Mouse (Mus musculus) gastrocnemius, postnatal 4 days (tissue): ENCODE measurements around the gene Adprhl2. TPM values are rescaled to one million over a fixed set of nuclear protein-coding genes. Genes with fewer than 3 reads are reported as not detected.

Experiments used
- DNase-seq, 2 experiments: peaks; one replicate each; pipeline ENCODE4 v3.0.0; 2021 to 2022; ENCODE audit warnings: low spot score in 2 of 2, mixed read lengths in 2 of 2
- long read RNA-seq, 2 experiments: library from polyadenylated mRNA; stranded (forward); transcript quantifications; one replicate each; pipeline ENCODE4 v2.0.0; 2021
- total RNA-seq, 2 experiments: library from RNA; stranded (reverse); gene quantifications; 2 replicates each; pipeline ENCODE4 v1.2.3; 2021

Adprhl2 gene
- total RNA-seq, result 10 to 100 TPM; 20.8 to 21.2 TPM
- long read RNA-seq, experiment 1, transcript Adprhl2-201 (6 exons, 1,672 nt), result major isoform, 41 of 55 reads
- long read RNA-seq, experiment 1, partial matches to known transcripts, result 4 of 55 reads
- long read RNA-seq, experiment 1, other reads (novel, unspliced or antisense), result 6 of 55 reads
- long read RNA-seq, experiment 2, transcript Adprhl2-201 (6 exons, 1,672 nt), result major isoform, 39 of 53 reads
- long read RNA-seq, experiment 2, partial matches to known transcripts, result 4 of 53 reads
- long read RNA-seq, experiment 2, other reads (novel, unspliced or antisense), result 9 of 53 reads

DNA sequence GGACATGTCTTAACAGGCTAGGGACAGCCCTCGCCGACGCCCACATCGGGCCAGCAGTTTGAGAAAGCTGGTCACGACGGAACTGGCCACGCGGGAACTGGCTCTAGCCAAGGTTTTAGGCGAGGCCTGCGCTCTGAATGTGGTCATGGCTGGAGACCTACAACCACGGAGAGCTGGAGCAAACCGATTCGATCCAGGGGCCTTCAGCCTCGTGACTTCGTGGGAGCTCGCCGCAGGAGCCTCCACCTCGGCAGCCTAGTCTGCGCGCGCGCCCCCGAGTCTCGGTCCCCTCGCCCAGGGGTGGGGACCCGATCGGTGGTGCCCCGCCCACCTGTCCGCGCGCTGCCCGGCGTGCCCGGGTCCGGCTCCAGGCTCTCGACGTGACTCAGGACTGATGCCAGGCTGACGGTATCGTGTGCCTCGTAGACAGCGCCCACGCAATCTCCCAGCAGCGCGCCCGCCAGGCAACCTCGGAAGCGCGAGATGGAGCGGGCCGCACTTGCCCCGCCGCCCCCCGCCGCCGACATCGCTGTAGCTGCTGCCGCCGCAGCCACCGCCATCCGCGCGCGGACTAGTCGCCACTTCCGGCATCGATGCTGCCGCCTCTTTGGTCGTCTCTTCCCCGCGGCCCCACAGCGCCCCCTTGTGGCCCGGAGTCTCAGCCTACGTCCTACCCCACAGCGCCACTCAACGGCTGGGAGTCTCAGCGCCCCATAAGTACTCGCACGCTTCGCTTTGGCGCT is at the start of gene Adprhl2:
Gene Adprhl2 (minus strand): TSS at position 593 of the 743 bp plus-strand sequence.
- DNase-seq, result peak; percentile 99

DNA sequence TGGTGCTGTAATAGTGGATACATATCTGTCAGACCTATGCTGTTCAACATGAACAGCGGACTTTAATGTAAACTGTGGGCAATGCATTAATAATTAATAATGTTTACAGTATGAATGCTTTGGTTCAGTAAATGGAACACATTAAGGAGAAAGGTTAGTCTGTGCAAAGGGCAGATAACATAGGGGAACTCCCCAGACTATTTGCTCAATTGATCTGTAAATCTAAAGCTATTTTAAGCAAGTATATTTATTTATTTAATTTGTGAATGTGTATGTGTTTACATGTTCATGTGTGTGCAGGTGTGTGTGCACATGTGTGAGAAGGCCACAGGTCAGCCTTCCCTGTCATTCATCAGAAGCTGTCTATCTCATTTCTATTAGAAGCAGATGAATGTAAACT is 38.6 kb upstream of the Adprhl2 start:
- no peak for DNase-seq

DNA sequence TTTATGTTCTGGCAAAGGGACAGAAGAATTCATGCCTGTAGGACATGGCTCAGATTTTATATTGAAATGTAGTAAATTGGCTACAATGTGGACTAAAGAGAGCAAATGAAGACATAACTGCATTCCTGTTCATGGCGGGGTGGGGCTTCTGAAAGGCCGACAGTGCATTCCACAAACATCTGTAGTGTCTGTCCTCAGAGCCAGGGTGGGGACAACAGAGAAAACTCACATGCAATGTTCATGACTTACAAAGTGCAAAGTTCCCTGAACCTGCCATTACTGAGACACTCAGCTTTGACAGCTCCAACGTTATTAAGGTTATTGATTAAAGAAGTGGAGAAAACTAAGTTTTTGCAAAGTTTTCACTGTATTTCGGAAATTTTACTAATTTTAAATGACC is 21.9 kb upstream of the Adprhl2 start:
- no peak for DNase-seq

DNA sequence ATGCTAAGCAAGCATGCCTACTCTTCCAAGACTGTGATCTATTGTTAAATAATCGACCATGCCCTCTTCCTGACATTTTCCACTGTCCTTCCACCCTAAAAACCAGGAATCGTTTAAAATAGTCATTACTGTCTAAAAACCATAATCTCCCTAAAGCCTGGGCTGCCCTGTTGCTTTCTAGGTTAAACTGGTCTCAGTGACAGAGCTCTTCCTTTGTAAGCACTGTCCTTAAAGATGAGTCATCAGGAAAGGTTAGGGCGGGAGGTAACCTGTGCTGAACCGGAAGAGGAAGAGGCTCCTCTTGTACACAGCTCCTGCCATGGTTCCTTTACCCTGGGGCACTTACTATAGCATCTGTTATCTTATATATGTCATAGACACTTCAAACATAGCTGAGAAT is 18.0 kb upstream of the Adprhl2 start:
- DNase-seq, result no peak

DNA sequence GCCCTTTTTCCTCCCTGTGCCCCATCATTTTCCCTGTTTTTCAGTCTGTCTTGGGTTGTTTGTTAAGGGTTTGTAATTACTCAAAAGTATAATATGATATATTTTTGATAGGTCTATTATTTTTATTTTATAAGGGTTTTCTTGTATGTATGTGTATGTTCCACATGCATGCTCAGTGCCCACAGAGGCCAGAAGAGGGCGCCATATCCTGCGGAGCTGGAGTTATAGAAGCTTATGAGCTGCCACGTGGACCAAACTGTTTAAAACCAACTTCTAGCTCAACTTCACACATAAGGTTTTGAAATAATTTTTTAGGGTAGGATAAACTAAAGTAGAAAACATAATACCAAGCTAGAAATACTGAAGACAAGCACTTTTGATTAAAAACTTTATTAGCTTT is 10.9 kb upstream of the Adprhl2 start:
- no peak for DNase-seq

DNA sequence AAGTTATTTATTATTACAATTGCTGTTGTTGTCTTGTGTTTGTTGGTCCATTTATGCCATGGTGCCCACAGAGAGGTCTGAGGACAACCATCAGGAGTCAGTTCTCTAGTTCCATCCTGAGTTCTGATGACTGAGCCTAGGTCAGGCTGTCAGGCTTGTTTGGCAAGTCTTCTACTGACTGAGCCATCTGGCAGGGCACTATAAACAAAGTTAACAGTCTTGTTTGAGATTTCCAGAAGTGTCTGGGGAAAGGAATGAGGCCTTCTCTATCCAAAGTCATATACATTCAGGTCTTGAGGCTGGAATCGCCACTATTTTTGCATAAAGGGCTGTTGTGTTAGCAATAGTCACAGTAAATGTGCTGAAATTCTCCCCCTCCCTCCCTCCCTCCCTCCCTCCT is 10.2 kb upstream of the Adprhl2 start:
- DNase-seq, result no peak

DNA sequence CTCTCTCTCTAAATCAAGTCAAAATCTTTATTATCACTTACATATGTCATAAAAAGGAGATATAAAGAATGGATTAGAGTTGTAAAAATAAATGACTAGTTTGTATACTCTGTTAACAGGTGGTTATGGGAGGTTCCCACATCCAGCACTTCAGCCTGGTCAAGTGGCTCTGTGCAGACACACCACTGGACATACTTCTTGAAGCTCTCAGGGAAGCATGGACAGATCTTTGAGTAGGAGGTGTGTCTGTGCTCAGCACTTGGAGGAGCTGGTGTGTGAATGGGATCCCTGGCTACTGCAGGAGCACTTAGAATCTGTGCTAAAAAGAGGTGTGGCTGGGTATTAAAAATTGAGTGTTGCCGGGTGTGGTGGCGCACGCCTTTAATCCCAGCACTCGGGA is 8.8 kb upstream of the Adprhl2 start:
- DNase-seq, result no peak

DNA sequence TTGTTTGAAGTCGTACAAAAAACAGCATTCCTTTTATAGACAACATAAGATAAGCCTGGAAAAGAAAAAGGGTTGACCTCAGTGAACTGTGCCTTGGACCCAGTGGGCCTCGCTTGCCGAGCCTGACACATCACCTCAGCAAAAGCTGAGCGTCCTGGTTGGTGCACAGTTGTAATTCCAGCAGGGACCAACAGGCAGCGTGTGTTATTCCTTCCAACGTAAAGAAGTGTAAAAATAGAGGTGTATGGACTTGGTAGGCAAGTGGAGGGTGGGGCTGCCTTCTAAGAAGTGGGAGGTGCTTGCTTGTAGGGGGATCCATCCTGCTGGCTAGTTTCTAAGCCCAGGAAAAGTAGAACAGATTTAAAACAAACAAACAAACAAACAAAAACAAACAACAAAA is 4.5 kb upstream of the Adprhl2 start:
- no peak for DNase-seq

DNA sequence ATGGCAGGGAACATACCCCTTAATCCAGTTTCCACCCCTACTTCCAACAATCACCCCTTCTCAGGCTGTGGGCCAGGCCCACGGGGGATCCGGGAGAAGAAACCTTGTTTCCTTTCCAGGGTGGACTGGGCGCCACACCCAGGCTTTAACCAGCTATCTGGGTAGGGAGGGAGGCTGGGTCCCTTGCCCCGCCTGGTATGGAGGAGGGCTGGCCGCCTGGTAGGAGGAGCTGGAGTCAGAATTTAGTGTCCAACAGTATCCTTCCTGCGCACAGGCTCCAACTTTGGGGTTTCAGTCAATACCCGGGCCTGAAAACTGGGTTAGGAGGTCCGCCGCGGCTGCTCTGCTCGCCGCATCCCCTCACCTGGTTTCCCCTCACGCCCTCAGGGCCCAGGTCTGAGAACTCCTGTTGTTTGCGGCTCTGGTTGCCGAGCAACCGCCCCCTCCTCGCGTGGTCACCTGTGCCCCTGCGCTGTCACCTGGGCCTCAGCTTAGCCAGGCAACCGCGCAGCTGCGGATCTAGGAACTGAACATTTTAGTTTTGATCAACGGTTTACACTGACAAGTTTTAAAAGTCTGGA is 3.9 kb upstream of the Adprhl2 start, which contains the start of gene Tekt2:
Gene Tekt2 (minus strand): TSS at position 408 of the 581 bp plus-strand sequence.
- peak in 1 of 2 experiments; percentile 32 for DNase-seq

DNA sequence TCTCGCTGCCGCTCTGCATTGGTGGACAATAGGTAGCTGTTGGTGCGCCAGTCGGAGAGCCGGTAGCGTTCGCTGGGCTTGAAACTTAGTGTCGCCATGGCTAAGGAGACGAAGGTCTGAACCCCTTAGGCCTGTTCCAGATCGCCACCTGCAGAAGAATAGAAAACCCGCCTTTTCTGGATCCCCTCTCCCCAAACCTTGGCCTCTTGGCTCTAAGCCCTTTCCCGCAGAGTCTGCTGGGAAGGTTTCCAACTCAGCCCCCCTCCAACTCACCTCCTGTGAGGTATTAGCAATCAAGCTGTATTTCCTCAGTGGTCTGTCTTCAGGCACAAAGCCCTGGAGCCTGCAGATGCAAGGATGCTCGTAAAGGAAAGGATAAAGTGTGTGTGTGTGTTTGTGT is 3.4 kb upstream of the Adprhl2 start:
- DNase-seq, result no peak

DNA sequence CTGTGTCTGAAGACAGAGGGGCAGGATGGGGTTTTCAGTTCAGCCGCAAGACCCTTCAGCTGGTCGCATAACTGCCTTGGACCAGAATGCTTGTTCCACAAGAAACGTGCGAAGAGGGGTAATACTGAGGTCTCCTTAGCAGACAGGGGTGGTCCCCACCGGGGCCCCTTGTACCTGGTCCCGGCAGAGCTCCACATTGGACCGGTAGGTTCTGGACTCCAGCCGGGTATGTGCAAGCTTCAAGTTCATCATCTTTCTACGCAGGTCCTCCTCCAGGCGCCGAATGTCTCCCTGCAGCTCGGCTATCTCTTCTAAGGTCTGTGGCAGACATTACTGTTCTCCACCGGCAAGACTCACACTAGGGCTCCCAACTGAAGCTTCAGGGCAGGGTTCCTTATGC is 1.1 kb upstream of the Adprhl2 start:
- no peak for DNase-seq

DNA sequence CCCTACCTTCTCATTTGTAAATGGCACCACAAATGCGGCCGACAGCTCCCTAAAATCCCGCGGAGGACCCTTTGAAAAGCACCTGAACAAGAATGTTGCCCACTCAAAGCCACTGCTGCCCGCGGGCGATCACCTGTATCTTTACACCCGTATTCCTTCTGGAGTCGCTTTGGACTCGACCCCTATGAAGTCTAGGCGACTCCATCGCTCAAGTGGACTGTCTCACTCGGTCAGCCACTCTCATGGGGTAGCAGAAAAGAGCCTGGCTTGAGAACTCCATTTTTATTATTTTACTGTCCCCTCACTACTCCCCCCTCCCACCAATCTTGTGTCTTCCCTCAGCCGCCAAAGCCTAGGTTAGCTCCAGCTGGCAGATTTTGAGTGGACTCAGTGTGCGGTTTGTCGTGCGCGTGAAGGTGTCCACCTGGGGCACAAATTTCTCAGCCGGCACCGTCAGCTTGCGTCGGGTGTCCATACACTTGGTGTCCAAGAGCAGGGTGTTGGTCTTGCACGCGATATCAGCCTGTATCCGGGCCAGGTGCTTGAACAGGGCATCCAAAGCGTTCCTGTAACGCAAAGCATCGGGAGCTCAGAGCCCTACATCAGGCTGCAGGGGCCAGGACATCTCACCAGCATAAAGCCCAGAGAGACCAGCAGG is 480 bp upstream of the Adprhl2 start:
- no peak for DNase-seq

DNA sequence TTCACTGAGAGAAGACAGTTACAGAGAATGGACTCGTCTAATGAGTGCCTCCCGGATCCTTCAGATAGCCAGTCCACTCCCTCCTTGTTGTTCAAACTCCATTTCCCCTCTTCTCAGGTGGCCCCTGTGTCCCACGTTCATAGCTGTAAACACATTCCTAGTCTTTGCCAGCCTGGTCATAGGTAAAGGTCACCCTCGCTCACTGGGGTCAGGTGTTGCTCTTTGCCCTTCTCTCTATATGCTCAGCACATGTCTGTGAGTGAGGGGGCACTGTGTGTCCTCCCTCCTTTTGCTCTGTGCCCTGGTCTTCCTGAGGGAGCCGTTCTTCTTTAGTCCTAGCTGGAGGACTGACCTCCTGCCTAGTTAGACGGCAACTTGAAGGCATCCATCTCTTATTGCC is 1.7 kb downstream of the Adprhl2 start:
- no peak for DNase-seq

DNA sequence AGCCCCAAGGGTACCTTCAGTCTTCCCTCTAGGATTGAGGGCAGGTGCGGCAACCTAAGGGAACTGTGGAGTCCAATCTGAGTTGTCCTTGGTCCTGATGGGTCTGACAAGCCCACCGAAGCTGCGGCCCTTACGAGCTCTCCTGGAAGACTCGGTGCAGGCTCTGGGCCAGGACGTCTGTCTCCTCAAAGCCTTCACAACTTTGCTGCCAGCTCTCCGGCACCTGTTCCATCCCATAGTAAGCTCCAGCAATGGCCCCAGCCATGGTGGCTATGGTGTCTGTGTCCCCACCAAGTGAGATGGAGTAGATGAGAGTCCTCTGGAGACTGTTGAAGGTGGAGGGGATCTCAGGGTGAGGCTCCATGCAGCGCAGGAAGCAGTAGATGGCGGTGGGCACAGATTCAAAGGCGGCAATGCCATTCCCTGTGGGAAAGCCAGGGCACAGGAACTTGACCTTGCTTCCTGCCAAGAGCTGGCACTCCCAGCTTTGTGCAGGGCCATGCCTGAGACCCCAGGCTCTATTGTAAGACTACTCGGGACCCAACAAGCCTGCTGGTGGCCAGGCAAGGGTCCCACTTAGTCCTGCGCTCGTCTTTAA is 5.0 kb downstream of the Adprhl2 start:
- no peak for DNase-seq

DNA sequence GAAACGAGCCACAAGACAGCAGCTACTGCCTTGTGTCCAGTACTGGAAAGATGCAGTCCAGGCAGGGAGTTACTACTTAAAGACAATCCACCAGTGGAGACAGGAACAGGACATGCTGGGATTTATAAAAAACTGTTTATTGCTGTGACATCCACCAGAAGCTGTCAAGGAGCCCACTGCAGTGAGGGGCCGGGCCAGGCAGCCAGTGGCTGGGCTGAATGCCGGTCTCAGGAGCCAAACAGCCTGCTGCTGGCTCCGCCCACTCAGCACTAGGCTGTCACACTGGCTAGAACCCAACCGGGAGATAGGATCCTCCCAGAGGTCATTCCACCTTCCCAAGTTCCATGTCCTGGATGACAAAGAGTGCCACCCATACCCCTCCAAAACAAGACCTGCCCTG is 5.6 kb downstream of the Adprhl2 start:
- no peak for DNase-seq

DNA sequence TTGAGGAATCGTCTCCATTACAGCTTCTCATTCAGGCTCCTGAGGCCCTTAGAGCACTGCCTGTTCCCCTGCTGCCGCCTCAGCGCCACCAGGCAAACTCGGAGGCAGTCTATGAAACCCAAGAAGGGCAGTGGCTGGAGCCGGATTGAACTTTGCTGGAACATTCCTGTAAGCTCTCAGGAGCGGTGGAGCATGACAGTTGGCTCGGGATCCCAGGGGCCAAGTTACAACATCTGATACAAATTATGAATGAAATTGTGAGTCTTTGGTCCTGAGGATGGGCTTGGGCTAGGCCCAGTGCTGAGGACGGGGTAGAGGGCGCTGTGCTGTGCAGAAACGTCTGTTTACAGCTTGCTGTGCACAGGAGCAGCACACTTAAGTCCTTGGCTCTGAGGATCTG is 7.1 kb downstream of the Adprhl2 start:
- DNase-seq, result peak in 1 of 2 experiments; percentile 47

DNA sequence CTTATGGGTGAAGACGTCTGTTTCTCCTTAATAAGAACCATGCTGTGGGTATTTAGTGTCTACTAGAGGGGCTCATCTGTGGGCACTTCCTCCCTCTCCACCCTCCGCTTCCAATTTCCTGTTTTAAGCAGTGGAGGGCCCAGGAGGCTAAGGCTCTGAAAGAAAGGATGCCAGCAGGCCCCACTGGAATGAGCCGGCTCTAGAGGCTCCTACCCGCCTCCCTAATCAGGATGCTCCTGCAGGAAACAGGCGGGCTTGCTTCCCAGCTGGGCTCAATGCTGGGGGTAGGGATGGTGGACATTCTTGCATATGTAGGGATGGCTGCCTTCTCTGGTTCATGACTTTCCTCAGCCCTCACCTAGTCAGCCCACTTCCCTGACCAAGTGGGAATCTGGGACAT is 8.3 kb downstream of the Adprhl2 start:
- DNase-seq, result no peak

DNA sequence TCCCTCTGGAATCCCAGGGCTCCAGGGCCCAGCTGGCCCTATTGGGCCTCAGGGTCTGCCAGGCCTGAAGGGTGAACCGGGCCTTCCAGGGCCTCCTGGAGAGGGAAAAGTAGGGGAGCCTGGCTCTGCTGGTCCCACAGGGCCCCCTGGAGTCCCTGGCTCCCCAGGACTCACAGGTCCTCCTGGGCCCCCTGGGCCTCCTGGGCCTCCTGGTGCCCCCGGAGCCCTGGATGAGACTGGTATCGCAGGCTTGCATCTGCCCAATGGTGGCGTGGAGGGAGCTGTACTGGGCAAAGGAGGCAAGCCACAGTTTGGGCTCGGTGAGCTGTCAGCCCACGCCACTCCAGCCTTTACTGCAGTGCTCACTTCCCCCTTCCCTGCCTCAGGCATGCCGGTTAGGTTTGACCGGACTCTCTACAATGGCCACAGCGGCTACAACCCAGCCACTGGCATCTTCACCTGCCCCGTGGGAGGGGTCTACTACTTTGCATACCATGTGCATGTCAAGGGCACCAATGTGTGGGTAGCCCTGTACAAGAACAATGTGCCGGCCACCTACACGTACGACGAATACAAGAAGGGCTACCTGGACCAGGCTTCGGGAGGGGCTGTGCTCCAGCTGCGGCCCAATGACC is 9.8 kb downstream of the Adprhl2 start:
- DNase-seq, result no peak

DNA sequence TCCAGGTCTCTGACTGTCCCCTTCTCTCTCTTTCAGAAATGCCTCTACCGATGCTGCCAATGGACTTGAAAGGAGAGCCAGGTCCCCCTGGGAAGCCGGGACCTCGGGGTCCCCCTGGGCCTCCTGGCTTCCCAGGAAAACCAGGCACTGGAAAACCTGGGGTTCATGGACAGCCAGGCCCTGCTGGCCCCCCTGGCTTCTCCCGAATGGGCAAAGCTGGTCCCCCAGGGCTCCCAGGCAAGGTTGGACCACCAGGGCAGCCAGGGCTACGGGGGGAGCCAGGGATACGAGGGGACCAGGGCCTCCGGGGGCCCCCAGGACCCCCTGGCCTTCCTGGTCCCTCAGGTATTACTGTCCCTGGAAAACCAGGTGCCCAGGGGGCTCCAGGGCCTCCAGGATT is 11.2 kb downstream of the Adprhl2 start:
- DNase-seq, result no peak

DNA sequence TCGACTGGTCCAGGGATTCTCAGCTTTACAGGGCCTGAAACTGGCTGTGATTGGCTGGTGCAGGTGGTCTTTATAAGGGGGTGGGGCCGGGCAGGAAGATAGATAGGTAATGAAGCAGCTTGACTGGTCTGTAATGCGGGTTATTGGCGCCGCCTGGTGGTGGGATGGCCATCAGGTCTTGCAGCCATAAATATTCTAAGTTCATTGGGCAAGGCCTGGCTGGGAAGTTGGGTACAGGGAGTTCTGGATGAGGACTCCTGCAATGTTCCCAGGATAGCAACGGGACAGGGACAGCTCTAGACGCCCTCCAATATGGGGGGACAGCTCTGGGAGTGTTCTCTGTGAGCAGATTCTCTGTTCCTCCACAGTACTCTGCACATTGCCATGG is 11.6 kb downstream of the Adprhl2 start:
- DNase-seq, result peak; percentile 77 to 84
